Comparison of ENCODE assay signal across 22 mouse cellular contexts in the genomic region with DNA sequence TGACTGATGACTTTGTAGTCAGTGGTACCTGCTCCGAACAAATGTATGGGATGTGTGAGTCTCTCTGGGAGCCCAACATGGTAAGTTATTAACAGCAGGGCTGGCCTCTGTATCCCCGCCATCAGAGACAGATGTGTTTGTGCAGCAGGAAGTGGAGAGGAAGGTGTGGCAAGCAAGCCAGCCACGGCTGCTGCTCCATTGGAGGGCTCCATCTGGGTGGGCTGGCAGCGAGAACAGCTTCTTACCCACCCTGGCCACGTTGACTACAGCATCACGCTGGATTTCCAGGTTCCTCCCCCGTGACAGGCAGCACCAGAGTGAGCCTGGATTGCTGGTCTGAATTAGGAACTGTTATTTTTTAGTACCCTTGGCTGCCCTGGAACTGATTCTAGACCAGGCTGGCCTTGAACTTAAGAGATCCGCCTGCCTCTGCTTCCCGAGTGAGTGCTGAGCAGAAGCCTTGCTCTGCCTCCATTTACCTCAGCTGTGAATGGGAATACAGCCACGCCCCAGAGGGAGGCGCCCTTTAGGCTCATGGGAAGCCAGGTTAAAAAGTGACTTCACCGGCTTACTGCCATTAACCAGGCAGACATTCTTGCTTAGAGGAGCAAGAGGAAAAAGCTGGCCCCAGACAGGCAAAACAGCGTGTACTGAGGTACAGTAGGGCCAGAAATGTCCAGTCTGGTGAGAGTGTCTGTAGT. TPM values are rescaled to one million over a fixed set of nuclear protein-coding genes. Genes with fewer than 3 reads are reported as not detected.
A peak's percentile ranks its signal among the peaks of the same experiment; 100 is the strongest.
DNase-seq lines count a peak whose midpoint lies in the region; ATAC-seq lines count a peak whose summit lies in the region.
"Had no signal": no experiment of that assay in that cellular context is flagged by ENCODE, and none has a peak within 500 bp of the region (broad histone marks: within the 10 kb centered on the region; RNA-seq: fewer than 3 reads in every experiment).

No protein-coding gene starts in this region.

- ATAC-seq in forebrain, embryonic 11.5 days (replicated peaks; ENCODE audit: low FRiP score) = no peak
- ATAC-seq in midbrain, embryonic 16.5 days = no peak
- ATAC-seq: forebrain, embryonic 16.5 days; liver, embryonic 12.5 days had no signal

- no peaks in the 10 kb centered on the region for H3K27me3 ChIP-seq in limb, embryonic 10.5 days (ENCODE audit: low read depth, poor library complexity, severe bottlenecking)
- H3K27me3 ChIP-seq in forebrain, embryonic 11.5 days (ENCODE audit: control insufficient read depth, insufficient read depth, low read length) = no peaks in the 10 kb centered on the region
- no peaks in the 10 kb centered on the region for H3K27me3 ChIP-seq in midbrain, embryonic 16.5 days (ENCODE audit: control insufficient read depth, insufficient read depth, low read depth, low read length)
- H3K27me3 ChIP-seq: embryonic facial prominence, embryonic 12.5 days; hindbrain, embryonic 12.5 days; liver, embryonic 12.5 days; neural tube, embryonic 13.5 days had no signal

- 81% methylated on average over 13 of the region's 13 CpGs for WGBS in limb, embryonic 10.5 days
- WGBS in forebrain, embryonic 11.5 days = 88% methylated on average over 13 of the region's 13 CpGs
- WGBS in midbrain, embryonic 16.5 days = 87% methylated on average over 13 of the region's 13 CpGs

- peaks cover 98% of the 10 kb centered on the region for H3K36me3 ChIP-seq in limb, embryonic 10.5 days
- peaks cover 4% of the 10 kb centered on the region; the same call in 1 of the 2 replicates for H3K36me3 ChIP-seq in forebrain, embryonic 11.5 days (ENCODE audit: control insufficient read depth, insufficient read depth, low read length)
- peaks cover 32% of the 10 kb centered on the region for H3K36me3 ChIP-seq in midbrain, embryonic 16.5 days (ENCODE audit: control insufficient read depth, insufficient read depth, low read length)

- H3K4me1 ChIP-seq in limb, embryonic 10.5 days = no peaks in the 10 kb centered on the region
- H3K4me1 ChIP-seq in forebrain, embryonic 11.5 days (replicated peaks; ENCODE audit: control insufficient read depth, insufficient read depth, low read length) = no peaks in the 10 kb centered on the region
- no peaks in the 10 kb centered on the region for H3K4me1 ChIP-seq in midbrain, embryonic 16.5 days (ENCODE audit: control insufficient read depth, insufficient read depth, low read length)
- H3K4me1 ChIP-seq: embryonic facial prominence, embryonic 12.5 days; hindbrain, embryonic 12.5 days; liver, embryonic 12.5 days; neural tube, embryonic 13.5 days had no signal

- H3K27ac ChIP-seq in limb, embryonic 10.5 days = peak overlapping the region; percentile 6; the same call in 1 of the 2 replicates
- no peak overlapping the region for H3K27ac ChIP-seq in forebrain, embryonic 11.5 days (ENCODE audit: low read depth, low read length)
- no peak overlapping the region for H3K27ac ChIP-seq in midbrain, embryonic 16.5 days (ENCODE audit: low read length)
- H3K27ac ChIP-seq: embryonic facial prominence, embryonic 12.5 days; hindbrain, embryonic 12.5 days; liver, embryonic 12.5 days; macrophage; neural tube, embryonic 13.5 days had no signal

- no peak overlapping the region for H3K4me2 ChIP-seq in forebrain, embryonic 11.5 days (ENCODE audit: low read depth, low read length, severe bottlenecking)
- H3K4me2 ChIP-seq in midbrain, embryonic 16.5 days (ENCODE audit: low read length) = no peak overlapping the region
- H3K4me2 ChIP-seq: embryonic facial prominence, embryonic 12.5 days; heart, embryonic 11.5 days; hindbrain, embryonic 12.5 days; liver, embryonic 12.5 days; lung, embryonic 14.5 days; midbrain, embryonic 11.5 days; neural tube, embryonic 13.5 days had no signal

- H3K9me3 ChIP-seq in limb, embryonic 10.5 days (replicated peaks) = no peaks in the 10 kb centered on the region
- H3K9me3 ChIP-seq in forebrain, embryonic 11.5 days (ENCODE audit: control insufficient read depth, low read length) = no peaks in the 10 kb centered on the region
- no peaks in the 10 kb centered on the region for H3K9me3 ChIP-seq in midbrain, embryonic 16.5 days (replicated peaks; ENCODE audit: control insufficient read depth, low read length, poor library complexity, severe bottlenecking)
- H3K9me3 ChIP-seq: embryonic facial prominence, embryonic 12.5 days; liver, embryonic 12.5 days; neural tube, embryonic 13.5 days had no signal

- H3K9ac ChIP-seq in forebrain, embryonic 11.5 days (ENCODE audit: low read length) = no peak overlapping the region
- no peak overlapping the region for H3K9ac ChIP-seq in midbrain, embryonic 16.5 days (ENCODE audit: low read depth, low read length)
- H3K9ac ChIP-seq: embryonic facial prominence, embryonic 12.5 days; hindbrain, embryonic 12.5 days; liver, embryonic 12.5 days; lung, embryonic 14.5 days; neural tube, embryonic 13.5 days had no signal

- peak; percentile 26 for DNase-seq in thymus, postnatal 14 days
- no peak for DNase-seq in thymus, postnatal 10 days (ENCODE audit: low spot score in 2 of 2)
- peak; percentile 79 for DNase-seq in R1 (ENCODE audit: low read depth, low spot score)
- DNase-seq in limb, embryonic 10.5 days (ENCODE audit: low spot score) = no peak
- no peak for DNase-seq in adrenal gland, postnatal 36 days
- DNase-seq in forebrain, embryonic 11.5 days (ENCODE audit: low spot score) = no peak
- DNase-seq: adrenal gland, adult 2 months; cerebellum, adult 9-10 months; heart, postnatal 10 days; kidney, postnatal 14 days; left cerebral cortex, postnatal 4 days; lung, embryonic 14.5 days had no signal

- no peak overlapping the region for H3K4me3 ChIP-seq in limb, embryonic 10.5 days
- no peak overlapping the region for H3K4me3 ChIP-seq in forebrain, embryonic 11.5 days (ENCODE audit: low read depth, low read length)
- H3K4me3 ChIP-seq in midbrain, embryonic 16.5 days (ENCODE audit: low read depth, low read length) = no peak overlapping the region
- H3K4me3 ChIP-seq: embryonic facial prominence, embryonic 12.5 days; hindbrain, embryonic 12.5 days; liver, embryonic 12.5 days; neural tube, embryonic 13.5 days had no signal

RNA-seq across cellular contexts. Expression of a gene that starts 8.2 kb away (rescaled TPM):
- polyA plus RNA-seq in limb, embryonic 10.5 days (2016; fragmentation: Nextera tagmentation; extraction: Ambion mirVana) = 626 and 675 TPM in 2 replicates
- 100 to 1,000 TPM; 227 to 235 TPM for total RNA-seq in adrenal gland, postnatal 36 days (2021)
- 463 and 510 TPM in 2 replicates for polyA plus RNA-seq in forebrain, embryonic 11.5 days (2014; fragmentation: Nextera tagmentation; extraction: Ambion mirVana)
- polyA plus RNA-seq in midbrain, embryonic 16.5 days (2015; fragmentation: Nextera tagmentation; extraction: Ambion mirVana) = 387 and 401 TPM in 2 replicates

RNA-seq across cellular contexts. Expression of a gene that starts 11.1 kb away (rescaled TPM):
- polyA plus RNA-seq in limb, embryonic 10.5 days (2016; fragmentation: Nextera tagmentation; extraction: Ambion mirVana) = 21.0 and 21.5 TPM in 2 replicates
- 10 to 100 TPM; 25.7 to 28.5 TPM for total RNA-seq in adrenal gland, postnatal 36 days (2021)
- polyA plus RNA-seq in forebrain, embryonic 11.5 days (2014; fragmentation: Nextera tagmentation; extraction: Ambion mirVana) = 24.2 and 25.9 TPM in 2 replicates
- 18.2 and 19.1 TPM in 2 replicates for polyA plus RNA-seq in midbrain, embryonic 16.5 days (2015; fragmentation: Nextera tagmentation; extraction: Ambion mirVana)
- total RNA-seq: monocyte, adult 5-6 weeks had no signal

RNA-seq across cellular contexts. Expression of a gene that starts 25.7 kb away (rescaled TPM):
- 9.4 and 15.3 TPM in 2 replicates for polyA plus RNA-seq in limb, embryonic 10.5 days (2016; fragmentation: Nextera tagmentation; extraction: Ambion mirVana)
- total RNA-seq in adrenal gland, postnatal 36 days (2021) = 100 to 1,000 TPM; 187 to 222 TPM
- 13.5 and 14.0 TPM in 2 replicates for polyA plus RNA-seq in forebrain, embryonic 11.5 days (2014; fragmentation: Nextera tagmentation; extraction: Ambion mirVana)
- polyA plus RNA-seq in midbrain, embryonic 16.5 days (2015; fragmentation: Nextera tagmentation; extraction: Ambion mirVana) = 24.4 and 29.8 TPM in 2 replicates

RNA-seq across cellular contexts. Expression of a gene that starts 33.2 kb away (rescaled TPM):
- 1.6 and 1.9 TPM in 2 replicates for polyA plus RNA-seq in limb, embryonic 10.5 days (2016; fragmentation: Nextera tagmentation; extraction: Ambion mirVana)
- 10 to 100 TPM; 27.5 to 29.6 TPM for total RNA-seq in adrenal gland, postnatal 36 days (2021)
- 1.8 and 1.9 TPM in 2 replicates for polyA plus RNA-seq in forebrain, embryonic 11.5 days (2014; fragmentation: Nextera tagmentation; extraction: Ambion mirVana)
- 5.0 and 5.1 TPM in 2 replicates for polyA plus RNA-seq in midbrain, embryonic 16.5 days (2015; fragmentation: Nextera tagmentation; extraction: Ambion mirVana)

RNA-seq across cellular contexts. Expression of a gene that starts 48.1 kb away (rescaled TPM):
- 2.5 TPM in 2 replicates for polyA plus RNA-seq in limb, embryonic 10.5 days (2016; fragmentation: Nextera tagmentation; extraction: Ambion mirVana)
- total RNA-seq in adrenal gland, postnatal 36 days (2021) = 10 to 100 TPM; 38.6 to 41.5 TPM
- 3.4 and 4.9 TPM in 2 replicates for polyA plus RNA-seq in forebrain, embryonic 11.5 days (2014; fragmentation: Nextera tagmentation; extraction: Ambion mirVana)
- 3.3 and 3.5 TPM in 2 replicates for polyA plus RNA-seq in midbrain, embryonic 16.5 days (2015; fragmentation: Nextera tagmentation; extraction: Ambion mirVana)

Comparison
In these comparisons a context has a peak if more than half of its experiments do, and no peak if none do; other contexts are left out.
1. DNase-seq: peak in thymus, postnatal 14 days (single experiment) and R1 (single experiment); none in thymus, postnatal 10 days (0 of 2), limb, embryonic 10.5 days (single experiment), adrenal gland, postnatal 36 days (0 of 2) and forebrain, embryonic 11.5 days (single experiment).